Mouse (Mus musculus) myocyte (in vitro differentiated cells): ENCODE data around the gene Actr6.

Experiments
- CEBPB ChIP-seq: IDR thresholded peaks from 2 replicates; pipeline ENCODE4 v1.6.1; 2011; ENCODE audit warnings: mild to moderate bottlenecking, moderate library complexity; ENCODE audit not compliant: poor library complexity, insufficient read depth, severe bottlenecking
- E2F4 ChIP-seq: IDR thresholded peaks from one replicate; pipeline ENCODE4 v1.6.1; 2011; ENCODE audit warnings: mild to moderate bottlenecking, control low read depth, moderate library complexity; ENCODE audit not compliant: insufficient read depth
- POLR2A ChIP-seq: IDR thresholded peaks from one replicate; pipeline ENCODE4 v1.6.1; 2011; ENCODE audit warnings: low read depth, mild to moderate bottlenecking, control low read depth, moderate library complexity; ENCODE audit not compliant: insufficient read length
- SRF ChIP-seq: IDR thresholded peaks from one replicate; pipeline ENCODE4 v1.6.1; 2011; ENCODE audit warnings: low read depth; ENCODE audit not compliant: control insufficient read depth, insufficient read length
- TCF12 ChIP-seq: IDR thresholded peaks from one replicate; pipeline ENCODE4 v1.6.1; 2011; ENCODE audit warnings: mild to moderate bottlenecking, control low read depth; ENCODE audit not compliant: poor library complexity, insufficient read depth, severe bottlenecking
- TCF3 ChIP-seq: IDR thresholded peaks from one replicate; pipeline ENCODE4 v1.6.1; 2011; ENCODE audit warnings: low read depth, control low read depth; ENCODE audit not compliant: insufficient read length
- USF1 ChIP-seq: IDR thresholded peaks from one replicate; pipeline ENCODE4 v1.6.1; 2011; ENCODE audit warnings: low read depth, mild to moderate bottlenecking, control low read depth, moderate library complexity

DNA sequence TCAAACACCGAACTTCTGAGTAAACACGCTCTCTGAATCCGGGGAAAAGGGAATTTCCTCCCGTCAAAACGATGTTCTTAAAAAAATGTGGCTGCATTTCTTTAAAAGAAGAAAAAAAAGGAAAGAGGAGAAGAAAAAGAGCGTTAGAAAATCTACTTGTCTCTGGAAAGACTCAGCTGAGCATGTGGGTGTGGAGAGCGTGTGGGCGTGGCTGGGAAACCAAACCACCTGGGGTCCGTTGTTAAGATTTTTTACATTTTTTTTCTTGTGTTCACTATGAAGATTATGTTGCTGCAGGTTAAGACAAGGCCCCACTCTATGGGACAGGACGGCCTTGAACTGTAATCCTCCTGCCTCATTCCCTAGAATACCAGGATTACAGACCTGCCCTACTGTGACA, 17.2 kb downstream of the Actr6 start:
- no peak for TF ChIP-seq E2F4
- TF ChIP-seq POLR2A, result no peak
- no peak for TF ChIP-seq USF1
- TF ChIP-seq TCF12, result no peak
- no peak for TF ChIP-seq TCF3
- TF ChIP-seq SRF, result no peak
- TF ChIP-seq CEBPB, result no peak
